Mouse (Mus musculus): Measurements from ENCODE around the gene Nbeal2. TPM values are rescaled to one million over a fixed set of nuclear protein-coding genes. Genes with fewer than 3 reads are reported as not detected.
A peak's percentile ranks its signal among the peaks of the same experiment; 100 is the strongest.

Nbeal2 gene
- total and polyA plus RNA-seq, 3 experiments = 9.3 to 17.2 TPM; not detected in 1

- H3K9ac ChIP-seq (ENCODE audit: control insufficient read depth, low read depth, low read length, poor library complexity, severe bottlenecking) = no peak overlapping the region
- no peaks in the 10 kb centered on the region for H3K79me2 ChIP-seq (ENCODE audit: control insufficient read depth, insufficient read depth, low read length, poor library complexity)
- no peak overlapping the region for H3K27ac ChIP-seq (ENCODE audit: control insufficient read depth, low read depth, low read length)
- H3K36me3 ChIP-seq (ENCODE audit: control insufficient read depth in 1 of 2, insufficient read depth in 2 of 2, low read length in 2 of 2) = no peaks in the 10 kb centered on the region
- DNase-seq (ENCODE audit: low read depth, low spot score) = no peak
- no peaks in the 10 kb centered on the region; a peak in 1 of 4 replicates for H3K4me1 ChIP-seq (ENCODE audit: control insufficient read depth in 1 of 2, insufficient read depth in 2 of 2, low read length in 2 of 2)
- H3K27me3 ChIP-seq (ENCODE audit: control insufficient read depth in 1 of 2, insufficient read depth in 2 of 2, low read length in 2 of 2) = no peaks in the 10 kb centered on the region
- H3K4me3 ChIP-seq (ENCODE audit: control insufficient read depth in 1 of 2, insufficient read depth in 1 of 2, low read depth in 2 of 2, low read length in 2 of 2) = no peak overlapping the region
- no peak for TF ChIP-seq HCFC1 (IDR thresholded peaks at IDR 0.05; ENCODE audit: low read depth, low read length)
- TF ChIP-seq USF1 (IDR thresholded peaks at IDR 0.05; ENCODE audit: low read depth, low read length) = no peak
- TF ChIP-seq JUND (IDR thresholded peaks at IDR 0.05; ENCODE audit: low read depth, low read length) = no peak
- TF ChIP-seq ETS1 (IDR thresholded peaks at IDR 0.05; ENCODE audit: low read depth, low read length) = no peak
- TF ChIP-seq MYB (IDR thresholded peaks at IDR 0.05; ENCODE audit: low read depth, low read length) = no peak
- TF ChIP-seq POLR2AphosphoS2 (IDR thresholded peaks at IDR 0.05; ENCODE audit: low read length) = no peak
- TF ChIP-seq NELFE (IDR thresholded peaks at IDR 0.05; ENCODE audit: low read depth, low read length) = no peak
- no peak for TF ChIP-seq E2F4 (IDR thresholded peaks at IDR 0.05; ENCODE audit: borderline replicate concordance, low read depth, low read length)
- no peak for TF ChIP-seq TBP (IDR thresholded peaks at IDR 0.05; ENCODE audit: low read depth, low read length)
- TF ChIP-seq CTCF (IDR thresholded peaks at IDR 0.05 in 2 of 3, conservative IDR thresholded peaks at IDR 0.05 in 1 of 3; ENCODE audit: control insufficient read depth in 1 of 3, insufficient read depth in 1 of 3, low read depth in 2 of 3, low read length in 3 of 3, poor library complexity in 1 of 3, severe bottlenecking in 1 of 3) = no peak
- no peak for TF ChIP-seq ZC3H11A (IDR thresholded peaks at IDR 0.05; ENCODE audit: low read depth, low read length)
- no peaks in the 10 kb centered on the region for H3K9me3 ChIP-seq (replicated peaks; ENCODE audit: insufficient read depth, low read length)
Measured at GRCm38 (mm10) chr9:110641006-110641405, 13.0 kb downstream of the Nbeal2 start.

GRCm38 (mm10) chr9:110638611-110639021, 15.3 kb downstream of the Nbeal2 start:
- H3K9me3 ChIP-seq (replicated peaks; ENCODE audit: insufficient read depth, low read length) = no peaks in the 10 kb centered on the region

GRCm38 (mm10) chr9:110635225-110635624, 18.7 kb downstream of the Nbeal2 start:
- no peaks in the 10 kb centered on the region for H3K79me2 ChIP-seq (ENCODE audit: control insufficient read depth, insufficient read depth, low read length, poor library complexity)
- no peak overlapping the region for H3K27ac ChIP-seq (ENCODE audit: control insufficient read depth, low read depth, low read length)
- H3K9me3 ChIP-seq (replicated peaks; ENCODE audit: insufficient read depth, low read length) = no peaks in the 10 kb centered on the region
- H3K4me3 ChIP-seq (ENCODE audit: control insufficient read depth in 1 of 2, insufficient read depth in 1 of 2, low read depth in 2 of 2, low read length in 2 of 2) = no peak overlapping the region
- TF ChIP-seq ZKSCAN1 (IDR thresholded peaks at IDR 0.05; ENCODE audit: low read depth, low read length) (no peak), KAT2A (conservative IDR thresholded peaks at IDR 0.05; ENCODE audit: low read depth, low read length) (no peak), CTCF (IDR thresholded peaks at IDR 0.05 in 2 of 3, conservative IDR thresholded peaks at IDR 0.05 in 1 of 3; ENCODE audit: control insufficient read depth in 1 of 3, insufficient read depth in 1 of 3, low read depth in 2 of 3, low read length in 3 of 3, poor library complexity in 1 of 3, severe bottlenecking in 1 of 3) (peak; percentile 92 to 100 (median 95)), RAD21 (IDR thresholded peaks at IDR 0.05; ENCODE audit: low read depth, low read length) (peak; percentile 88), E2F4 (IDR thresholded peaks at IDR 0.05; ENCODE audit: borderline replicate concordance, low read depth, low read length) (no peak), SMC3 (IDR thresholded peaks at IDR 0.05; ENCODE audit: low read depth, low read length) (peak; percentile 98), ZC3H11A (IDR thresholded peaks at IDR 0.05; ENCODE audit: low read depth, low read length) (peak; percentile 95)
- no peak overlapping the region for H3K9ac ChIP-seq (ENCODE audit: control insufficient read depth, low read depth, low read length, poor library complexity, severe bottlenecking)
- DNase-seq (ENCODE audit: low read depth, low spot score) = peak; percentile 81
- no peaks in the 10 kb centered on the region for H3K27me3 ChIP-seq (ENCODE audit: control insufficient read depth in 1 of 2, insufficient read depth in 2 of 2, low read length in 2 of 2)
- no peaks in the 10 kb centered on the region; a peak in 1 of 4 replicates for H3K36me3 ChIP-seq (ENCODE audit: control insufficient read depth in 1 of 2, insufficient read depth in 2 of 2, low read length in 2 of 2)
- H3K4me1 ChIP-seq (ENCODE audit: control insufficient read depth in 1 of 2, insufficient read depth in 2 of 2, low read length in 2 of 2) = no peaks in the 10 kb centered on the region

More at GRCm38 (mm10) chr9:110638611-110639021, 15.3 kb downstream of the Nbeal2 start:
- H3K27ac ChIP-seq (ENCODE audit: control insufficient read depth, low read depth, low read length) = no peak overlapping the region
- H3K36me3 ChIP-seq (ENCODE audit: control insufficient read depth in 1 of 2, insufficient read depth in 2 of 2, low read length in 2 of 2) = no peaks in the 10 kb centered on the region
- no peak for DNase-seq (ENCODE audit: low read depth, low spot score)
- TF ChIP-seq GATA1 (IDR thresholded peaks at IDR 0.05; ENCODE audit: low read depth, low read length) (no peak), MYB (IDR thresholded peaks at IDR 0.05; ENCODE audit: low read depth, low read length) (no peak)
- H3K27me3 ChIP-seq (ENCODE audit: control insufficient read depth in 1 of 2, insufficient read depth in 2 of 2, low read length in 2 of 2) = no peaks in the 10 kb centered on the region
- no peak overlapping the region for H3K9ac ChIP-seq (ENCODE audit: control insufficient read depth, low read depth, low read length, poor library complexity, severe bottlenecking)
- H3K4me3 ChIP-seq (ENCODE audit: control insufficient read depth in 1 of 2, insufficient read depth in 1 of 2, low read depth in 2 of 2, low read length in 2 of 2) = no peak overlapping the region
- H3K4me1 ChIP-seq (ENCODE audit: control insufficient read depth in 1 of 2, insufficient read depth in 2 of 2, low read length in 2 of 2) = no peaks in the 10 kb centered on the region
- no peaks in the 10 kb centered on the region for H3K79me2 ChIP-seq (ENCODE audit: control insufficient read depth, insufficient read depth, low read length, poor library complexity)
